Mouse (Mus musculus): ENCODE measurements at regions not wholly inside any gene's neighbourhood (a gene's known extent, or its start where the extent isn't known, plus 50 kb on each side); places are given as distances from the start of the nearest gene placed in this dataset.

- TF ChIP-seq CTCF (IDR thresholded peaks at IDR 0.05; ENCODE audit: control insufficient read depth, insufficient read depth, insufficient replicate concordance, low read depth, low read length) (no peak), POLR2A (IDR thresholded peaks at IDR 0.05; ENCODE audit: control insufficient read depth, low read depth, low read length) (no peak)
These were observed 69.4 kb downstream of the Slc30a10 start for GRCm38 (mm10) chr1:185524020-185524419.

All from testis, adult 2 months (tissue).